Mouse (Mus musculus) neural tube, embryonic 12.5 days (tissue): Measurements from ENCODE around the gene Acat3. TPM values are rescaled to one million over a fixed set of nuclear protein-coding genes. Genes with fewer than 3 reads are reported as not detected.
"Not testable (repeated sequence)": the region's sequence is repeated elsewhere in the genome, so short reads cannot be mapped to it uniquely, and the experiment has no call there.

Experiments used
- ATAC-seq: fragments of 200-750 bp; cut with Nextera tagmentation; 2 replicates; pipeline ENCODE4 v1.8.0; 2017; ENCODE audit warnings: low read depth, mild to moderate bottlenecking, moderate TSS enrichment, moderate library complexity; ENCODE audit not compliant: low FRiP score
- H3K27ac ChIP-seq: fragments of 300-500 bp; sonication (generic); 2 replicates; pipeline ENCODE4 v1.5.1; 2016
- H3K27me3 ChIP-seq: fragments of 300-500 bp; sonication (generic); replicated peaks from 2 replicates; pipeline ENCODE4 v1.6.1; 2016; ENCODE audit warnings: mild to moderate bottlenecking
- H3K36me3 ChIP-seq: fragments of 300-500 bp; sonication (generic); 2 replicates; pipeline ENCODE4 v1.6.1; 2016; ENCODE audit warnings: mild to moderate bottlenecking
- H3K4me1 ChIP-seq: fragments of 300-500 bp; sonication (generic); 2 replicates; pipeline ENCODE4 v1.6.1; 2016
- H3K4me2 ChIP-seq: fragments of 300-500 bp; sonication (generic); replicated peaks from 2 replicates; pipeline ENCODE4 v1.6.1; 2016; ENCODE audit warnings: mild to moderate bottlenecking
- H3K4me3 ChIP-seq: fragments of 300-500 bp; sonication (generic); 2 replicates; pipeline ENCODE4 v1.5.1; 2016
- H3K9ac ChIP-seq: fragments of 300-500 bp; sonication (generic); 2 replicates; pipeline ENCODE4 v1.6.1; 2016; ENCODE audit warnings: mild to moderate bottlenecking
- H3K9me3 ChIP-seq: fragments of 300-500 bp; sonication (generic); 2 replicates; pipeline ENCODE4 v1.6.1; 2016; ENCODE audit warnings: mild to moderate bottlenecking
- WGBS: fragments of 180-500 bp; shearing (Covaris S2); methylation state at CpG from one replicate; pipeline ENCODE4 v1.1.7; 2016; 5-methylcytosine and 5-hydroxymethylcytosine counted together
- polyA plus RNA-seq: library from polyadenylated mRNA; unstranded; fragments of >200 nt; fragmentation: Nextera tagmentation; extraction: Ambion mirVana; gene quantifications from 2 replicates; pipeline ENCODE4 v1.2.1, GENCODE M21; 2016

Acat3 gene
- polyA plus RNA-seq, 1 experiment from 2014 or later, result 1.2 TPM

DNA sequence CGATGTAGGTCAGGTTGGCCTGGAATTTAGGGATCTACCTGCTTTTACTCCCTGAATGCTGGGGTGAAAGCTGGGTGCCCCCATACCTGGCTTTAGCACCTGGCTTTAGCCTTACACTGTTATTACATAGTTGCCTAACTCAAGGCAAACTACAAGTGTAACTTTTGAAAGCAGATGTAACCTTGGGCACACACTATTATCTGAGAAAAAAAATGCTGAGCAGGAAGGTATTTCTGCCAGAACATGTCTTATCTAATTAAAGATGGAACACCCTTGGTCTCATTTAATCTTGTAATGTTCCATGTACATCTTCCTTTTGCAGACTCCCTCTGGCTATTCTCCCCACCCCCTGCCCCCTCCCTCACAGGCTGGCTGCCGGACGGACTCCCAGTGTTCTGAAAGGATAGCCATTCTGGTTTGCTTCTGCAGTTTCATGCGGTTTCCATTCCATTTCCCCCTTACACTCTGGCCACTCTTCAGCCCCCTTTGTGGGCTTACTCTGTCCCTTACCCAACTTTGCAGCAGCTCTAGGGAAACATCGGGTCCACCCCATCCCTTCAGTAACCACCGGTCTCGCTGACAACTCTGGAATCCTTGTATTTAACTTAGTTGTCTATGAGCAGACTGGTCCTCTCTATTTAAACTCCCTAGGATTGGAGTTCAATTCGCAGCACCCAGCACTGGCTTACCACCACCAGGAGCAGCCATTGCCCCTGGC is 1.3 kb upstream of the Acat3 start:
- H3K36me3 ChIP-seq, result peaks cover 39% of the 10 kb centered on the region
- H3K4me3 ChIP-seq, result no peak overlapping the region
- H3K4me1 ChIP-seq, result peaks cover 6% of the 10 kb centered on the region
- 79% methylated on average over 8 of the region's 8 CpGs for WGBS
- no peaks in the 10 kb centered on the region for H3K27me3 ChIP-seq
- ATAC-seq, result no peak
- H3K27ac ChIP-seq, result no peak overlapping the region
- no peaks in the 10 kb centered on the region for H3K9me3 ChIP-seq
- no peak overlapping the region for H3K9ac ChIP-seq
- H3K4me2 ChIP-seq, result no peak overlapping the region

DNA sequence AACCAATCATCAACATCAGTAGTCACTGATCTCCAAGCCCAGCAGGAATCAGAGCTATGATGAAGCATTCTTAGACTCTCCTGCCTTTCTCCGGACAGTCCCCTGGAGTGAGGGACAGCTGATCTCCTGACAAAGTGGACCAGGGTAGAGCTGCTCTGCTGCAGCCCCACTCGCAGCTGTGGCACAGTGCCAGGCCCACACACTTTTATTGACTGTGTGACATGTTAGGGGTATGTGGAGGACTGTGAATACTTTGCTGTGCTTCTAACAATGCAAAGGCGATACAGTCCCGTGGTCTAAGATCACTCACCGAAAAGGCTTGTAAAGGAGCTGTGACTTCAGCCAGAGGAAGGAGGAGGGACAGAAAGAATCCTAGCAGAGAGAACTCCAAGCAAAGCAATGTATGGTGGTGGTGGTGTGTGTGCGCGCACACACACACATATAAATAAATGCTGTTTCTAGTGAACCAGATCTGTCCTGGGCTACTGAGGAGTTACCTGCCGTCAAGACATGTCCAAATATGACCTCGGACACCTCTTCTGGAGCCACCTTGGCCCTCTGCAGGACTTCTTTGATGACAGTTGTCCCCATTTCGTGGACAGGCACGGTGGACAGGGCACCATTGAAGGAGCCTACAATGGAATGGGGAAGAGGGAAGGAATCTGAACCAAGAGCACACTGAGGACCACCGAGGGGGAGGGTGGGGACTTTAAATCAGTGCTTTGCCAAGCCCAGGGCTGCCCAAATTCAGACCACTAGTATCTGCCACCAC is 837 bp downstream of the Acat3 start:
- WGBS, result 41% methylated on average over 3 of the region's 12 CpGs
- peak; percentile 50; the same call in 1 of the 2 replicates for ATAC-seq
- H3K4me2 ChIP-seq, result peak overlapping the region; percentile 45
- H3K4me3 ChIP-seq, H3K27me3 ChIP-seq, H3K4me1 ChIP-seq, H3K9me3 ChIP-seq, H3K27ac ChIP-seq: not testable (repeated sequence)
- peaks cover 22% of the 10 kb centered on the region for H3K36me3 ChIP-seq
- 0 out of 2 replicates have a peak overlapping the region, but pooled peaks have one; percentile 5 for H3K9ac ChIP-seq

DNA sequence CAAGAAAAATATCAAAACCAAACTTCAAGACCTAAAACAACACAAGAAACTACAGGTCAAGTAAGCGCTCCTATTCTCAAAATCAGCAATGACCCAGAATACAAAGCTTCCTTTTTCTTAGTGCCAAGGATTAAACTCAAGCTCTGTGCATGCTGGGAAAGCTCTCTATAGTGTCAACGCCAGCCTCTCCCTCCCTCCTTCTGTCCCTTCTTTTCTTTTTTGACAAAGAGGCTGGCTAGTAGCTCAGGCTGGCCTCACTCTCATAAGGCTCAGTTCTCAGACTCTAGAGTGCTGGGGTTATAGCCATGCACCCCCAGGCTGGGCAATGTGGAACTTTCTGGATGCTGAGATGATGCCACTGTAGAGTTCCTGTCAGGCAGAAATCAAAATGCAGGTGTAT is 2.3 kb downstream of the Acat3 start:
- ATAC-seq, result no peak
- peaks cover 11% of the 10 kb centered on the region for H3K36me3 ChIP-seq

DNA sequence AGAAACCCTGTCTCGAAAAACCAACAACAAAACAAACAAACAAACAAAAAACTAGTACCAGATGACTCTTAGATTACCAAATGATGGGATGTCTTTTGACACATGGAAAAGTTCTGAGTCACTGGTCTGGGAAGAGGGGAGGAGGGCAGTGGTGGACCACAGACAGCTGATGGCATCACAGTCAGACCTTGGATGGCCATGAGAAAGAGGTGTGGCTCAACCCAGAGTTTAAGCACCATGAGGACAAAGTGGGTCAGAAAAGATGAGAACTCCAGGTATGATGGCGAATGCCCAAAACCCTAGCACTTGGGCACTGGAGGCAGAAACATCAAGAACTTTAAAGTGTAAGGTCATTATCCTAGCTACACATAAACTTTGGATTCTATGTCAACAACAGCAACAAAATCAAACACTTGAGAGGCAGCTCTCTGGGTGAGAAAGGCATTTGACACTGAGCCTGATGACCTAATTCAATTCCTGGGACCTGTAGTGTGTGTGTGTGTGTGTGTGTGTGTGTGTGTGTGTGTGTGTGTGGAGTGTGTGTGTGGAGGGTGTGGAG is 2.9 kb downstream of the Acat3 start:
- 91% methylated on average over 2 of the region's 2 CpGs for WGBS
- peaks cover 5% of the 10 kb centered on the region for H3K36me3 ChIP-seq
- ATAC-seq, result no peak
- H3K4me3 ChIP-seq, result no peak overlapping the region
- H3K4me2 ChIP-seq, result no peak overlapping the region
- H3K9ac ChIP-seq, result no peak overlapping the region
- no peaks in the 10 kb centered on the region for H3K27me3 ChIP-seq
- H3K27ac ChIP-seq, result no peak overlapping the region
- peaks cover 6% of the 10 kb centered on the region for H3K4me1 ChIP-seq
- no peaks in the 10 kb centered on the region for H3K9me3 ChIP-seq

More for the DNA sequence above, 2.3 kb downstream of the Acat3 start:
- Histone ChIP-seq H3K9me3 (no peaks in the 10 kb centered on the region), H3K9ac (no peak overlapping the region), H3K4me1 (peaks cover 6% of the 10 kb centered on the region), H3K4me3 (no peak overlapping the region), H3K27ac (no peak overlapping the region), H3K4me2 (no peak overlapping the region), H3K27me3 (no peaks in the 10 kb centered on the region)
- WGBS, result 61% methylated on average over 2 of the region's 2 CpGs

DNA sequence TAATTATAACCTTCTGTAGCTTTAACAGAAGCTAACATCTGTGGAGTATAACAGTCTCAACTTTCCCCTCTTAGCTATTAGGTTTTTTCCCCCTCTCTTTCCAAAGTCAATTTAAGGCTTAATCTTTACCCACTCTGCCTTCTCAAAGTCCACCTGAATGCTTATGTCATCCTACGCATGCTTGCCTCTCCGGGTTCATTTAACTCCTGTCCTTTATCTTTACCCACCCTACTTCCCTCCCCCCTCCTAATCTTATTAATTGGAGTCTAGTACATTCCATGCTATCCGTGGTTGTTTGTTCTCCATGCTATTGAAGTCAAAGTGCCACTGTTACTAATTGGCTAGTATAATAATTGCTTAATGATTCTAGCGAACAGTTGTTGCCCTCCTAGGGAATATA is 4.7 kb downstream of the Acat3 start:
- Histone ChIP-seq H3K36me3 (no peaks in the 10 kb centered on the region), H3K27ac (no peak overlapping the region), H3K9me3 (no peaks in the 10 kb centered on the region), H3K4me1 (peaks cover 6% of the 10 kb centered on the region), H3K4me2 (no peak overlapping the region), H3K27me3 (no peaks in the 10 kb centered on the region), H3K9ac (no peak overlapping the region), H3K4me3 (no peak overlapping the region)
- no peak for ATAC-seq
- WGBS, result 63% methylated on average over 4 of the region's 4 CpGs

DNA sequence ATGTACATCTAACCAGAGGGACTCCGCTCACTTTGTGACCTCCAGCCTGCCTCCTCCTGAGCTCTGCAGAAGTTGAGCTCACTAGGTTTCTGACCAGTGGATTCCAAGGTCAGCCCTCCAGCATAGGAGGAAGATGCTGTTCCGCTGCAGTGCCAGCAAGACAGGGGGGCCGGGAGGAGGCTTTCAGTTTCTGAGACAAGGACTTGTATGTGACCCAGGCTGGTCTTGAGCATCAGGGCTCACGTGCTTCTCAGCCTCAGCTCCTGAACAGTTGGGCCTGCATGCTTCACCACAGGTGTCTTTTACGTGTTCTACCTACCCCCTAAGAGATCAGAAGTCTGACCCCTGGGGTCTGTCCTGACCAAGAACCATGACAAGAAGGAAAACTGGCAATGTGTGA is 8.8 kb downstream of the Acat3 start:
- not testable (repeated sequence) for H3K27me3 ChIP-seq, H3K36me3 ChIP-seq, H3K4me2 ChIP-seq, H3K4me1 ChIP-seq, H3K9ac ChIP-seq, H3K27ac ChIP-seq, H3K4me3 ChIP-seq, H3K9me3 ChIP-seq, ATAC-seq
- WGBS, result 89% methylated on average over 5 of the region's 5 CpGs

DNA sequence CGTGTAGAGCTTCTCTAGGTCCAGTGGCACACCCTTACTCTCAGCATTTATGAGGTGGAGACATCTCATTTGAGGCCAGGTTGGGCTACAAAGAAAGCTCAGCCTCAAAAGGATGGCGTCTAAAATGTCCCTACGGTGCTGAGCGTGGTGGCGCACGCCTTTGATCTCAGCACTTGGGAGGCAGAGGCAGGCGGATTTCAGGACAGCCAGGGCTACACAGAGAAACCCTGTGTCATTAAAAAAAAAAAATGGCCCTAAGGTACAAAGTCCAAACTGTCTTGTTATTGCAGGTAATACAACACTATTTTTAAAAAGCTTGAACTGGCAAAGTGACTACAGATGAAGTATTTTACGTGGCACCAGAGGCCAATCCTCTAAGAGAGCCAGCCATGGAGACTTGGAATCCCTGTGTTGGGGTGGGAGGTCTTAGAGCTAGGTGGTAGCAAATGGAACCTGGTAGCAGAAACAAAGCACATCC is 14.7 kb downstream of the Acat3 start:
- Histone ChIP-seq H3K27me3 (no peaks in the 10 kb centered on the region), H3K4me3 (no peak overlapping the region), H3K9me3 (no peaks in the 10 kb centered on the region), H3K27ac (no peak overlapping the region), H3K4me1 (no peaks in the 10 kb centered on the region), H3K36me3 (peaks cover 63% of the 10 kb centered on the region), H3K9ac (no peak overlapping the region), H3K4me2 (no peak overlapping the region)
- ATAC-seq, result no peak
- WGBS, result 92% methylated on average over 8 of the region's 8 CpGs

DNA sequence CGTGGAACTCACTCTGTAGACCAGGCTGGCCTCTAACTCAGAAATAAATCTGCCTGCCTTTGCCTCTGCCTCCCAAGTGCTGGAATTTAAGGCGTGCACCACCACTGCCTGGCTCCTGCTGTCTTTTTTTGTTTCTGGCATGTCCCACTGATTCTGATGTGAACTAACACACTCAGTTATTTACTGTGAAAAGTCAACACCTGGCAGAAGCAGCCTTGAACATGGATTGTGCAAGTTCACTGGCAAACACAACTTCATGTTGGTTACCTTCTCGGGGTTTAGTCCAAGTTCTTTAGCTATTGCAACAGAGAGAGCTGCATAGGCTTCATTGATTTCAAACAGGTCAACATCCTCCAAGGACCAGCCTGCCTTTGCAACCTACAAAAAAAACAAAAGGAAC is 15.4 kb downstream of the Acat3 start:
- peaks cover 71% of the 10 kb centered on the region for H3K36me3 ChIP-seq
- no peaks in the 10 kb centered on the region for H3K4me1 ChIP-seq
- H3K27me3 ChIP-seq, result no peaks in the 10 kb centered on the region
- no peak for ATAC-seq
- H3K4me2 ChIP-seq, result no peak overlapping the region
- H3K4me3 ChIP-seq, result no peak overlapping the region
- 92% methylated on average over 3 of the region's 3 CpGs for WGBS
- H3K27ac ChIP-seq, result no peak overlapping the region
- H3K9me3 ChIP-seq, result no peaks in the 10 kb centered on the region
- no peak overlapping the region for H3K9ac ChIP-seq

DNA sequence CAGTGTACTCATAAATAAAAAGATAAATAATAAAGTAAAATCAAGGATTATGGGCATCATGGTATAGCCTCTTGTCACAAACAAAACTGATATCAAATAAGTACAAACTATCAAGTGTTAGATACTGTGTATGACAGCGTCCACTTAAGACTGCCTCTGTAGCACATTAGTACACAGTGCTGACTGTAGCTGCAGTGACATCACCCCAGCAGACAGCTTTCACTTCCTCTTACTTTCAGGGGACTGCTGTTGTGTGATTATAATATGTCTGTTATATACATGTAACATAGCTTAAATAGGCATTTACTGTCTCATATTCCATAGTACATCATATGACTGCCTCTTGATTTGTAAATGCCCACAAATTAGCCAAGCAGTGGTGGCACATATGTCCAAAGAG is 19.3 kb downstream of the Acat3 start:
- WGBS, result 100% methylated on average over 1 of the region's 1 CpGs
- ATAC-seq, result no peak
- Histone ChIP-seq H3K4me3 (no peak overlapping the region), H3K4me2 (no peak overlapping the region), H3K36me3 (peaks cover 73% of the 10 kb centered on the region), H3K9ac (no peak overlapping the region), H3K27me3 (no peaks in the 10 kb centered on the region), H3K27ac (no peak overlapping the region), H3K9me3 (no peaks in the 10 kb centered on the region), H3K4me1 (peaks cover 3% of the 10 kb centered on the region; the same call in 1 of the 2 replicates)

DNA sequence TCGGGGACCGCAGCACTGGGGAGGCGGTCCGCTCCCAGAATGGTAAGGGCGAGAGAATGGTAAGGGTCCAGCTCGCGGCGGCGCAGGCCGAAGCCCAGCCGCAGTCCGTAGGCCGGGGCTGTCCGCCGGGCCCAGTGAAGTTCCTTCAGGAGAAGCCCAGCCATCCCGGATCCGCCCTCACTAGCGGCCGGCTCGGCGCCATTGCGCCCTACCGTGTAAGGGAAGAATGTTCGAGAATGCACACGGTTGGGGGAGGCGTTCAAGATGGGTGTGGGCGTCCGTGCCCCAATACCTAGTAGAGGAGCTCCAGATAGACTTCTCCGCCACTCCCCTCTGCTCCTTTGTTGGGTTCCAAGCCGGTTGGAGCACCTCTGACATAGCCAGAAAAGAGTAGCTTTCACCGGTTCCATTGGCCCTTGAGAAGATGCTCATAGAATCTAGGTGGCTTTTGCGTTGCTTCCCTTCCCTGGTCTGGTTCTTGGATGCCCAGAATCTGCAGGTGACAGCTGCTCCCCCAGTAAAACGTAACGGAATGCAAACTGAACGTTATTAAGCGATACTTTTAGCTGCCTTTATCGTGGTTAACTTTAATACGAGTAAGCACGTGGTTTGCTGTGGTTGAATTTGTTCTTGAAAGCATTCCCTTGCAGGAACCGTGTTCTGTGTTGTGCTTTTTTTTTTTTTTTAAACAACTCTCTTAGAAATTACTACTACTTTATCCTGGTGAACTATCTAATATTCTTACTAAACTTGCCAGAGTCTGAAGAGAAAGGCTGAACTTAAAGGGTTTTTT is 23.6 kb downstream of the Acat3 start:
- ATAC-seq, result peak; percentile 67
- Histone ChIP-seq H3K9ac (peak overlapping the region; percentile 91), H3K4me1 (peaks cover 8% of the 10 kb centered on the region), H3K27ac (peak overlapping the region; percentile 69), H3K36me3 (peaks cover 54% of the 10 kb centered on the region), H3K27me3 (no peaks in the 10 kb centered on the region), H3K9me3 (no peaks in the 10 kb centered on the region), H3K4me2 (peak overlapping the region; percentile 82), H3K4me3 (peak overlapping the region; percentile 76)
- under 1% methylated on average over 40 of the region's 40 CpGs for WGBS

DNA sequence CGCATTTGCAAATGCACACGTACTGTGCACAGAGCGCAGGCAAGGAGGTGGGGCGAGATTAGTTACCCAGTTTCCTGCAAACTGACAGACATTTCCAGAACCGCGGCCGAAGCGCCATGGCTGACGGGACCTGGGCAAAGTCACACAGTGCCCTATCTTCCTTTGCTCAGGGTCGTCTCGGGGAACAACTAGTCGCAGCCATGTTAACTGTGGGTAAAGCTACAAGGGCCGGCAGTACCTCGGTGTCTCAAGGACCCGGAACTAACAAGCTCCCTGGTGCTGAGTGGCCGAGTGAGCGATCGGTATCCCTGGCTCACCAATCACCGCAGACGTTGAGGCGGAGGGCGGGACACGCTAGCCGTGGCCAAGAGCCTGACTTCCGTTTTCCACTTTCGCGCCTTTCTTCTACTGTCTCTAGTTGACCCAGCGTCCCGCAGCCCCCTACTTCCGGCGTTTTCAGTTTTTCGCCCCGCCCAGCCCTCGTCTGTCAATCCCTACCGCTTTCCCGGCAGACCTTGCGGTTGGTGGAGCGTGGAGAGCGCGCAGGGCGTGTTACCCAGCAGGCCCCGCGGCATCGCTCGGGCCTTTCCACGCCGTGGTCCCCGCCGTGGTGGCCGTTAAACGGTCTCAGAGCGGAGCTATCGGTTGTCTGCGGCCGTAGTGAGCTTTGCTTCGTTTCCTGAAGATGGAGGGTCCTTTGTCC is 24.4 kb downstream of the Acat3 start, which contains the start of gene Mrpl18:
Gene Mrpl18 (minus strand): TSS at position 465 of the 703 bp plus-strand sequence.
- H3K27me3 ChIP-seq, result no peaks in the 10 kb centered on the region
- peak within 1 kb of the TSS; percentile 76 for H3K4me3 ChIP-seq
- peak; percentile 99 for ATAC-seq
- H3K4me1 ChIP-seq, result peaks cover 8% of the 10 kb centered on the region
- no peaks in the 10 kb centered on the region for H3K9me3 ChIP-seq
- peaks cover 52% of the 10 kb centered on the region for H3K36me3 ChIP-seq
- H3K27ac ChIP-seq, result peak within 1 kb of the TSS; percentile 69
- under 1% methylated on average over 56 of the region's 56 CpGs for WGBS
- peak within 1 kb of the TSS; percentile 88 for H3K4me2 ChIP-seq
- H3K9ac ChIP-seq, result peak within 1 kb of the TSS; percentile 91
